Mouse (Mus musculus) limb, embryonic 10.5 days (tissue): ENCODE measurements around the gene Clasp2. TPM values are rescaled to one million over a fixed set of nuclear protein-coding genes. Genes with fewer than 3 reads are reported as not detected.

Experiments
- DNase-seq: peaks from one replicate; pipeline ENCODE4 v3.0.0-alpha.2; 2017; ENCODE audit warnings: low spot score
- H3K27ac ChIP-seq: fragments of 300-500 bp; sonication (generic); 2 replicates; pipeline ENCODE4 v1.5.1; 2016; ENCODE audit warnings: mild to moderate bottlenecking
- H3K27me3 ChIP-seq: fragments of 300-500 bp; sonication (generic); 2 replicates; pipeline ENCODE4 v1.6.1; 2016; ENCODE audit warnings: low read depth, mild to moderate bottlenecking; ENCODE audit not compliant: poor library complexity, severe bottlenecking
- H3K36me3 ChIP-seq: fragments of 300-500 bp; sonication (generic); 2 replicates; pipeline ENCODE4 v1.6.1; 2016; ENCODE audit warnings: mild to moderate bottlenecking, moderate library complexity
- H3K4me1 ChIP-seq: fragments of 300-500 bp; sonication (generic); 2 replicates; pipeline ENCODE4 v1.6.1; 2016
- H3K4me3 ChIP-seq: fragments of 300-500 bp; sonication (generic); 2 replicates; pipeline ENCODE4 v1.5.1; 2016; ENCODE audit warnings: mild to moderate bottlenecking, moderate library complexity
- H3K9me3 ChIP-seq: fragments of 300-500 bp; sonication (generic); replicated peaks from 2 replicates; pipeline ENCODE4 v1.6.1; 2016; ENCODE audit warnings: mild to moderate bottlenecking
- WGBS: fragments of 180-500 bp; shearing (Covaris S2); methylation state at CpG from one replicate; pipeline ENCODE4 v1.1.7; 2016; 5-methylcytosine and 5-hydroxymethylcytosine counted together
- polyA plus RNA-seq: library from polyadenylated mRNA; unstranded; fragments of >200 nt; fragmentation: Nextera tagmentation; extraction: Ambion mirVana; gene quantifications from 2 replicates; pipeline ENCODE4 v1.2.1, GENCODE M21; 2016

The Clasp2 gene
- polyA plus RNA-seq, 1 experiment from 2014 or later, result 31.7 TPM

GRCm38 (mm10) chr9:113966838-113967237 lies 225.6 kb downstream of the Clasp2 start:
- DNase-seq, result no peak
- H3K4me1 ChIP-seq, result no peaks in the 10 kb centered on the region
- no peak overlapping the region for H3K4me3 ChIP-seq
- H3K9me3 ChIP-seq, result no peaks in the 10 kb centered on the region
- 91% methylated on average over 4 of the region's 4 CpGs for WGBS
- no peak overlapping the region for H3K27ac ChIP-seq
- H3K27me3 ChIP-seq, result no peaks in the 10 kb centered on the region
- H3K36me3 ChIP-seq, result peaks cover 99% of the 10 kb centered on the region

GRCm38 (mm10) chr9:113968967-113969366 lies 227.7 kb downstream of the Clasp2 start:
- WGBS, result 91% methylated on average over 7 of the region's 7 CpGs
- no peak overlapping the region for H3K27ac ChIP-seq
- no peaks in the 10 kb centered on the region for H3K4me1 ChIP-seq
- no peak overlapping the region for H3K4me3 ChIP-seq
- peaks cover 98% of the 10 kb centered on the region for H3K36me3 ChIP-seq
- no peaks in the 10 kb centered on the region for H3K9me3 ChIP-seq
- no peaks in the 10 kb centered on the region for H3K27me3 ChIP-seq
- no peak for DNase-seq

Other genes with a start within 250 kb of the Clasp2 start
- gene Pdcd6ip, start 33.2 kb upstream of the Clasp2 start, polyA plus RNA-seq, result 58.8 and 59.2 TPM in 2 replicates
- gene Ubp1, start 189.5 kb downstream of the Clasp2 start, polyA plus RNA-seq, result 41.7 and 43.6 TPM in 2 replicates